Mouse (Mus musculus) forebrain, embryonic 13.5 days (tissue): ENCODE data around the gene Crybg1. TPM values are rescaled to one million over a fixed set of nuclear protein-coding genes. Genes with fewer than 3 reads are reported as not detected.

Source experiments
- ATAC-seq: fragments of 200-750 bp; cut with Nextera tagmentation; 2 replicates; pipeline ENCODE4 v1.8.0; 2017
- H3K27ac ChIP-seq: fragments of 300-500 bp; sonication (generic); 2 replicates; pipeline ENCODE4 v1.5.1; 2015; ENCODE audit warnings: inconsistent platforms, mild to moderate bottlenecking, moderate library complexity
- H3K27me3 ChIP-seq: fragments of 300-500 bp; sonication (generic); 2 replicates; pipeline ENCODE4 v1.6.1; 2015; ENCODE audit warnings: mild to moderate bottlenecking, inconsistent platforms
- H3K36me3 ChIP-seq: fragments of 300-500 bp; sonication (generic); 2 replicates; pipeline ENCODE4 v1.6.1; 2015; ENCODE audit warnings: mild to moderate bottlenecking, inconsistent platforms; ENCODE audit not compliant: poor library complexity, severe bottlenecking
- H3K4me1 ChIP-seq: fragments of 300-500 bp; sonication (generic); 2 replicates; pipeline ENCODE4 v1.6.1; 2015; ENCODE audit warnings: inconsistent platforms
- H3K4me2 ChIP-seq: fragments of 300-500 bp; sonication (generic); 2 replicates; pipeline ENCODE4 v1.6.1; 2015; ENCODE audit warnings: inconsistent platforms, mild to moderate bottlenecking, moderate library complexity
- H3K4me3 ChIP-seq: fragments of 300-500 bp; sonication (generic); 2 replicates; pipeline ENCODE4 v1.5.1; 2015; ENCODE audit warnings: mild to moderate bottlenecking, inconsistent platforms
- H3K9ac ChIP-seq: fragments of 300-500 bp; sonication (generic); 2 replicates; pipeline ENCODE4 v1.6.1; 2015; ENCODE audit warnings: mild to moderate bottlenecking, inconsistent platforms
- H3K9me3 ChIP-seq: fragments of 300-500 bp; sonication (generic); replicated peaks from 2 replicates; pipeline ENCODE4 v1.6.1; 2016; ENCODE audit warnings: inconsistent platforms
- WGBS: fragments of 180-500 bp; shearing (Covaris S2); methylation state at CpG from one replicate; pipeline ENCODE4 v1.1.7; 2015; 5-methylcytosine and 5-hydroxymethylcytosine counted together
- polyA plus RNA-seq: library from polyadenylated mRNA; unstranded; fragments of >200 nt; fragmentation: Nextera tagmentation; extraction: Ambion mirVana; gene quantifications from 2 replicates; pipeline ENCODE4 v1.2.1, GENCODE M21; 2015

Gene Crybg1
- polyA plus RNA-seq, 1 experiment from 2014 or later: 0.28 TPM

- H3K4me3 ChIP-seq: no peak overlapping the region
- no peak overlapping the region for H3K27ac ChIP-seq
- H3K27me3 ChIP-seq: no peaks in the 10 kb centered on the region
- WGBS: 85% methylated on average over 13 of the region's 13 CpGs
- no peak overlapping the region for H3K4me2 ChIP-seq
- no peak overlapping the region for H3K9ac ChIP-seq
- no peaks in the 10 kb centered on the region for H3K36me3 ChIP-seq
- no peaks in the 10 kb centered on the region for H3K4me1 ChIP-seq
- ATAC-seq: no peak
- H3K9me3 ChIP-seq: no peaks in the 10 kb centered on the region; the same call in 1 of the 2 replicates
Observed at GRCm38 (mm10) chr10:44138137-44138855, 10.4 kb downstream of the Crybg1 start.

GRCm38 (mm10) chr10:44126047-44126446 lies 22.6 kb downstream of the Crybg1 start:
- H3K36me3 ChIP-seq: no peaks in the 10 kb centered on the region
- 88% methylated on average over 5 of the region's 5 CpGs for WGBS
- ATAC-seq: no peak

GRCm38 (mm10) chr10:44124400-44124933 lies 24.2 kb downstream of the Crybg1 start:
- Histone ChIP-seq H3K4me2 (no peak overlapping the region), H3K9ac (no peak overlapping the region), H3K36me3 (no peaks in the 10 kb centered on the region), H3K27ac (no peak overlapping the region), H3K4me3 (no peak overlapping the region), H3K4me1 (peaks cover 6% of the 10 kb centered on the region; the same call in 1 of the 2 replicates), H3K27me3 (no peaks in the 10 kb centered on the region), H3K9me3 (no peaks in the 10 kb centered on the region)
- 49% methylated on average over 6 of the region's 6 CpGs for WGBS
- ATAC-seq: peak; percentile 58; the same call in 1 of the 2 replicates

More at GRCm38 (mm10) chr10:44126047-44126446, 22.6 kb downstream of the Crybg1 start:
- Histone ChIP-seq H3K4me3 (no peak overlapping the region), H3K9me3 (no peaks in the 10 kb centered on the region), H3K9ac (no peak overlapping the region), H3K4me2 (no peak overlapping the region), H3K4me1 (peaks cover 6% of the 10 kb centered on the region; the same call in 1 of the 2 replicates), H3K27ac (no peak overlapping the region), H3K27me3 (no peaks in the 10 kb centered on the region)

- Histone ChIP-seq H3K4me3 (no peak overlapping the region), H3K9ac (no peak overlapping the region), H3K4me2 (no peak overlapping the region), H3K27ac (no peak overlapping the region), H3K9me3 (no peaks in the 10 kb centered on the region), H3K36me3 (no peaks in the 10 kb centered on the region), H3K4me1 (peaks cover 5% of the 10 kb centered on the region; the same call in 1 of the 2 replicates), H3K27me3 (no peaks in the 10 kb centered on the region)
- 8% methylated on average over 4 of the region's 4 CpGs for WGBS
- ATAC-seq: no peak
Observed at GRCm38 (mm10) chr10:44118616-44119015, 30.0 kb downstream of the Crybg1 start.

GRCm38 (mm10) chr10:44116796-44117195 lies 31.9 kb downstream of the Crybg1 start:
- no peak overlapping the region for H3K27ac ChIP-seq
- H3K36me3 ChIP-seq: no peaks in the 10 kb centered on the region
- no peak overlapping the region for H3K9ac ChIP-seq
- 92% methylated on average over 5 of the region's 5 CpGs for WGBS
- ATAC-seq: no peak
- peaks cover 5% of the 10 kb centered on the region; the same call in 1 of the 2 replicates for H3K4me1 ChIP-seq
- no peaks in the 10 kb centered on the region for H3K9me3 ChIP-seq
- no peak overlapping the region for H3K4me2 ChIP-seq
- no peak overlapping the region for H3K4me3 ChIP-seq
- no peaks in the 10 kb centered on the region for H3K27me3 ChIP-seq

- no peak overlapping the region for H3K4me3 ChIP-seq
- H3K4me2 ChIP-seq: no peak overlapping the region
- no peaks in the 10 kb centered on the region for H3K9me3 ChIP-seq
- H3K36me3 ChIP-seq: no peaks in the 10 kb centered on the region
- WGBS: 74% methylated on average over 4 of the region's 4 CpGs
- peaks cover 5% of the 10 kb centered on the region; the same call in 1 of the 2 replicates for H3K4me1 ChIP-seq
- H3K27me3 ChIP-seq: no peaks in the 10 kb centered on the region
- no peak overlapping the region for H3K27ac ChIP-seq
- no peak overlapping the region for H3K9ac ChIP-seq
- no peak for ATAC-seq
Observed at GRCm38 (mm10) chr10:44114611-44115010, 34.0 kb downstream of the Crybg1 start.

- Histone ChIP-seq H3K9ac (no peak overlapping the region), H3K27ac (no peak overlapping the region), H3K9me3 (no peaks in the 10 kb centered on the region), H3K4me2 (no peak overlapping the region), H3K27me3 (no peaks in the 10 kb centered on the region), H3K4me1 (no peaks in the 10 kb centered on the region), H3K36me3 (no peaks in the 10 kb centered on the region), H3K4me3 (no peak overlapping the region)
- 86% methylated on average over 12 of the region's 12 CpGs for WGBS
- no peak for ATAC-seq
Observed at GRCm38 (mm10) chr10:44112005-44112675, 36.5 kb downstream of the Crybg1 start.

GRCm38 (mm10) chr10:44111168-44111567 lies 37.5 kb downstream of the Crybg1 start:
- Histone ChIP-seq H3K9me3 (no peaks in the 10 kb centered on the region), H3K4me2 (no peak overlapping the region), H3K36me3 (no peaks in the 10 kb centered on the region), H3K4me3 (no peak overlapping the region), H3K27ac (no peak overlapping the region), H3K27me3 (no peaks in the 10 kb centered on the region), H3K4me1 (no peaks in the 10 kb centered on the region), H3K9ac (no peak overlapping the region)
- no peak for ATAC-seq
- 90% methylated on average over 10 of the region's 10 CpGs for WGBS

- Histone ChIP-seq H3K4me2 (no peak overlapping the region), H3K27ac (no peak overlapping the region), H3K4me1 (no peaks in the 10 kb centered on the region), H3K9me3 (no peaks in the 10 kb centered on the region), H3K9ac (no peak overlapping the region), H3K4me3 (no peak overlapping the region), H3K36me3 (no peaks in the 10 kb centered on the region), H3K27me3 (no peaks in the 10 kb centered on the region)
- no peak for ATAC-seq
Observed at GRCm38 (mm10) chr10:44110460-44110859, 38.2 kb downstream of the Crybg1 start.

GRCm38 (mm10) chr10:44094794-44095193 lies 53.9 kb downstream of the Crybg1 start:
- Histone ChIP-seq H3K4me2 (no peak overlapping the region), H3K9ac (no peak overlapping the region), H3K4me1 (no peaks in the 10 kb centered on the region), H3K4me3 (no peak overlapping the region), H3K27ac (no peak overlapping the region), H3K9me3 (peaks cover 10% of the 10 kb centered on the region; the same call in 1 of the 2 replicates), H3K27me3 (no peaks in the 10 kb centered on the region), H3K36me3 (no peaks in the 10 kb centered on the region)
- no peak for ATAC-seq
- WGBS: 91% methylated on average over 2 of the region's 2 CpGs

GRCm38 (mm10) chr10:44091757-44092156 lies 56.9 kb downstream of the Crybg1 start:
- Histone ChIP-seq H3K4me2 (no peak overlapping the region), H3K9ac (no peak overlapping the region), H3K27me3 (no peaks in the 10 kb centered on the region), H3K4me3 (no peak overlapping the region), H3K36me3 (no peaks in the 10 kb centered on the region), H3K4me1 (no peaks in the 10 kb centered on the region), H3K27ac (no peak overlapping the region), H3K9me3 (peaks cover 13% of the 10 kb centered on the region; the same call in 1 of the 2 replicates)
- ATAC-seq: no peak
- WGBS: 94% methylated on average over 2 of the region's 2 CpGs

GRCm38 (mm10) chr10:44080351-44080750 lies 68.3 kb downstream of the Crybg1 start:
- 63% methylated on average over 6 of the region's 6 CpGs for WGBS
- H3K9me3 ChIP-seq: no peaks in the 10 kb centered on the region

More at GRCm38 (mm10) chr10:44080351-44080750, 68.3 kb downstream of the Crybg1 start:
- H3K9ac ChIP-seq: no peak overlapping the region
- no peaks in the 10 kb centered on the region for H3K36me3 ChIP-seq
- no peaks in the 10 kb centered on the region for H3K4me1 ChIP-seq
- no peaks in the 10 kb centered on the region for H3K27me3 ChIP-seq
- no peak overlapping the region for H3K4me3 ChIP-seq
- no peak overlapping the region for H3K27ac ChIP-seq
- ATAC-seq: no peak
- H3K4me2 ChIP-seq: no peak overlapping the region
